Mouse (Mus musculus): ENCODE results near the gene Zfp791. TPM values are rescaled to one million over a fixed set of nuclear protein-coding genes. Genes with fewer than 3 reads are reported as not detected.
"Not testable (repeated sequence)": the region's sequence is repeated elsewhere in the genome, so short reads cannot be mapped to it uniquely, and the experiment has no call there.

Zfp791 gene
- polyA plus RNA-seq, 1 experiment from 2014 or later = 1.2 TPM

DNA sequence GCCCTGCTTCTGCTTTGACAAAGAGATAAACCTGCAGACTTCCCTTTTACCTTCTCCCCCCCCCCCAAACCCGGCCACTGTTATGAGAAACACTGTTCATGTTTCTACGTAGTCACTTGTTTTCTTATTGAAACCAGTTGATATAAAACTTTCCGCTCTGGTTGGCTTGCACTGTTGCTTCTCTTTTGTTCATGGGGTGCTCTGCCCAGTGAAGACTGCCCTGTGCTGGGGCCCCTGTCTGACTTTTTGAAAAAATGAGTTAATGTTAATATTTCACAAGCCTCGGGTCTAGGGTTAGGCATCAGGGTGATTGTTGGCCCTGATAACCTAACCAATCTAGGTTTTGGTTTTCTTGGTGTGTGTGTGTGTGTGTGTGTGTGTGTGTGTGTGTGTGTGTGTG is 40.7 kb downstream of the Zfp791 start:
- H3K9me3 ChIP-seq; H3K27ac ChIP-seq (replicated peaks); H3K4me3 ChIP-seq; H3K27me3 ChIP-seq (replicated peaks); ATAC-seq (ENCODE audit: extremely low read depth, insufficient number of reproducible peaks, low FRiP score, low TSS enrichment); H3K9ac ChIP-seq: not testable (repeated sequence)
- peaks cover 39% of the 10 kb centered on the region for H3K36me3 ChIP-seq
- WGBS = 67% methylated on average over 4 of the region's 4 CpGs
- peak overlapping the region; percentile 94; the same call in 1 of the 2 replicates for H3K4me2 ChIP-seq
- H3K4me1 ChIP-seq = peaks cover 41% of the 10 kb centered on the region

DNA sequence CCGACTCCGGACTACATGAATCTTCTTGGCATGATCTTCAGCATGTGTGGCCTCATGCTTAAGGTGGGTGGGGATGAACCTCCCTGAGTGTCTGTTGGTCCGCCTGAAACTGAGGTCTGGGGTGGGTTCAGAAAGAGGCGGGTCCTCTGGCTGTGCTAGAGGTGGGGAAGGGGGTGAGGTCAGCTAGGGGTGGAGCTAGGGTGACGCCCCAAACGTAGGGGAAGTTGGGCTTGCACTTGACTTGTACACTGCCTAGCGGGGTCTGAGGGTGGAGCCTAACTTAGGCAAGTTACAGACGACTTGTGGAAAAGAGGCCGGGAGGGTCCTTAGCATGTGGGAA is 41.7 kb downstream of the Zfp791 start, which contains the start of gene Wdr83:
TSS of gene Wdr83 (minus strand) at position 91 of the 340 bp plus-strand sequence.
- Histone ChIP-seq H3K4me2 (peak within 1 kb of the TSS; percentile 94), H3K9ac (peak within 1 kb of the TSS; percentile 94), H3K27me3 (replicated peaks) (no peaks in the 10 kb centered on the region), H3K27ac (replicated peaks) (peak within 1 kb of the TSS; percentile 62), H3K36me3 (peaks cover 36% of the 10 kb centered on the region), H3K4me3 (peak within 1 kb of the TSS; percentile 89), H3K9me3 (no peaks in the 10 kb centered on the region), H3K4me1 (peaks cover 41% of the 10 kb centered on the region)
- under 1% methylated on average over 9 of the region's 9 CpGs for WGBS
- peak; percentile 34; the same call in 1 of the 2 replicates for ATAC-seq (ENCODE audit: extremely low read depth, insufficient number of reproducible peaks, low FRiP score, low TSS enrichment)

DNA sequence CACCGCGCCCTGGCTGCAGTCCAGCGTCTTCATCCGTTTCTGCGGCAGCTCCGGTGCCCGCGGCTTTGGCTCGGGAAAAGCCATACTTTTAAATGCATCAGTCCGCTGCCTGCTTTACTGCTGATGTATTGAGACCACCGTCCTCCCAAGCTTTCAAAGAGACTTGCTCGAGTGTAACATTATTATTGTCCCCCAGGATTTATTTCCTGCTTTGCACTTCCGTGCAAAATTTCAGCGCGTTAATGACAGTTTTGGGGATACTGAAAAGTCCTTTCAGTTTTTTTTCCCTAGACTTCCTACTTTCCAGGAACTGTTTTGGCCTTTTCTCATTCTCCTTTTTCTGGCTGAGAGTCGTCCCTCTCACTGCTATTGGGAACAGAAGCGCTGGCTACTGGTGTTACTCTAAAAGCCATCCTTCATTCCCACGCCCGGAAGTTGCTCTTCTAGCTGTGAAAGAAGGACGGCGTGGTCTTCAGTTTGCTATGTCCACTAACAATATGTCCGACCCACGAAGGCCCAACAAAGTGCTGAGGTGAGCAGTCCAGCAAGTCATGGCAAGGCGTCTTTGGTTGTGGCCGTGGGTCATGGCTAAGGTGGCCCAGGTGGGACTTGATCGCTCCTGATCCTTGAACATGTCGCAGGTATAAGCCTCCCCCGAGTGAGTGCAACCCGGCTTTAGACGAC is 42.2 kb downstream of the Zfp791 start, which contains the start of gene Wdr83os:
TSS of gene Wdr83os (plus strand) at position 209 of the 684 bp plus-strand sequence.
- Histone ChIP-seq H3K27me3 (replicated peaks) (no peaks in the 10 kb centered on the region), H3K9me3 (no peaks in the 10 kb centered on the region), H3K27ac (replicated peaks) (peak within 1 kb of the TSS; percentile 62), H3K4me3 (peak within 1 kb of the TSS; percentile 89), H3K9ac (peak within 1 kb of the TSS; percentile 94), H3K36me3 (peaks cover 36% of the 10 kb centered on the region), H3K4me1 (peaks cover 41% of the 10 kb centered on the region), H3K4me2 (peak within 1 kb of the TSS; percentile 94)
- ATAC-seq (ENCODE audit: extremely low read depth, insufficient number of reproducible peaks, low FRiP score, low TSS enrichment) = no peak
- under 1% methylated on average over 29 of the region's 30 CpGs for WGBS

DNA sequence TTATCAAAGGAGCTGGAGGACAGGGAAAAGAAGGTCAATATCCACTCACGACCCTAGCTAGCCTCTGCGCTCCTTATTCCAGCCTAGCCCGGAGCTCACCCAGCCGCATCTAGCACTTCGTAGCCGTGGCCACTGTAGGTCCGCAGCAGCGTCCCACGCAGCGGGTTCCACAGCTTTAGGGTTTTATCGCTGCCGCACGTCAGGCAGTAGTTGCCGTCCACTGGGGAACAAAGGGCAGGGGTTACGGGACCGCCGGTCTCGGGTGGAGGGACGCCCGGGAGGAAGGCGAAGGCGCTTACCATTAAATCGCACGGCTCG is 42.7 kb downstream of the Zfp791 start:
- no peaks in the 10 kb centered on the region for H3K9me3 ChIP-seq
- ATAC-seq (ENCODE audit: extremely low read depth, insufficient number of reproducible peaks, low FRiP score, low TSS enrichment) = no peak
- H3K4me2 ChIP-seq = peak overlapping the region; percentile 94
- WGBS = under 1% methylated on average over 25 of the region's 25 CpGs
- peak overlapping the region; percentile 89 for H3K4me3 ChIP-seq
- H3K27me3 ChIP-seq (replicated peaks) = no peaks in the 10 kb centered on the region
- H3K36me3 ChIP-seq = peaks cover 36% of the 10 kb centered on the region
- peak overlapping the region; percentile 62 for H3K27ac ChIP-seq (replicated peaks)
- H3K4me1 ChIP-seq = peaks cover 41% of the 10 kb centered on the region
- H3K9ac ChIP-seq = peak overlapping the region; percentile 94

DNA sequence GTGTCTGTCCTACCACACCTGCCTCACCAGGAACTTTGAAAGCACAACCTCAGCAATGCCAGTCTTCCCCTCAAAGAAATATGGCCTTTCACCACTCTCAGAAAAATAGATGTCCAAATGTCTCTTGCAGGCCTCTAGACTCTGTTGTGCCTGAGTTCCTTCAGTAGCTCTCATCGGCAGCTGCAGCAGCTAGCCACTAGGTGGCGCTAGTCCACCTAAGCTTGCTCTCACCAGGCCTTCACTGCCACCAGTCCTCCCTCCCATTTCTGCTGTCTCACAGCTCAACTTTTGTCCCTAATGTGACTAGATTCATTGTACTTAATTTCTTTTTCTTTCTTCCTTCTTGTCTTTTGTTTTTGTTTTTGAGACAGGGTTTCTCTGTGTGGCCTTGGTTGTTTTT is 45.9 kb downstream of the Zfp791 start:
- 0% methylated on average over 2 of the region's 2 CpGs for WGBS
- ATAC-seq (ENCODE audit: extremely low read depth, insufficient number of reproducible peaks, low FRiP score, low TSS enrichment) = no peak
- H3K27ac ChIP-seq (replicated peaks) = no peak overlapping the region

GRCm38 (mm10) chr8:85076001-85076400 is 46.9 kb downstream of the Zfp791 start:
- Histone ChIP-seq H3K27ac (replicated peaks) (no peak overlapping the region), H3K4me2 (no peak overlapping the region), H3K9me3 (no peaks in the 10 kb centered on the region), H3K36me3 (peaks cover 59% of the 10 kb centered on the region), H3K27me3 (replicated peaks) (no peaks in the 10 kb centered on the region), H3K4me1 (peaks cover 29% of the 10 kb centered on the region), H3K4me3 (no peak overlapping the region), H3K9ac (no peak overlapping the region)
- no peak for ATAC-seq (ENCODE audit: extremely low read depth, insufficient number of reproducible peaks, low FRiP score, low TSS enrichment)
- WGBS = 65% methylated on average over 9 of the region's 9 CpGs

More for the DNA sequence above, 45.9 kb downstream of the Zfp791 start:
- Histone ChIP-seq H3K4me3 (no peak overlapping the region), H3K4me2 (no peak overlapping the region), H3K36me3 (peaks cover 59% of the 10 kb centered on the region), H3K9ac (no peak overlapping the region), H3K4me1 (peaks cover 34% of the 10 kb centered on the region), H3K9me3 (no peaks in the 10 kb centered on the region), H3K27me3 (replicated peaks) (no peaks in the 10 kb centered on the region)

GRCm38 (mm10) chr8:85074617-85075016 is 48.3 kb downstream of the Zfp791 start:
- ATAC-seq (ENCODE audit: extremely low read depth, insufficient number of reproducible peaks, low FRiP score, low TSS enrichment) = no peak
- Histone ChIP-seq H3K4me3 (no peak overlapping the region), H3K9me3 (no peaks in the 10 kb centered on the region), H3K27ac (replicated peaks) (no peak overlapping the region), H3K4me2 (no peak overlapping the region), H3K36me3 (peaks cover 59% of the 10 kb centered on the region), H3K4me1 (peaks cover 28% of the 10 kb centered on the region), H3K9ac (no peak overlapping the region), H3K27me3 (replicated peaks) (no peaks in the 10 kb centered on the region)
- WGBS = 94% methylated on average over 10 of the region's 10 CpGs

DNA sequence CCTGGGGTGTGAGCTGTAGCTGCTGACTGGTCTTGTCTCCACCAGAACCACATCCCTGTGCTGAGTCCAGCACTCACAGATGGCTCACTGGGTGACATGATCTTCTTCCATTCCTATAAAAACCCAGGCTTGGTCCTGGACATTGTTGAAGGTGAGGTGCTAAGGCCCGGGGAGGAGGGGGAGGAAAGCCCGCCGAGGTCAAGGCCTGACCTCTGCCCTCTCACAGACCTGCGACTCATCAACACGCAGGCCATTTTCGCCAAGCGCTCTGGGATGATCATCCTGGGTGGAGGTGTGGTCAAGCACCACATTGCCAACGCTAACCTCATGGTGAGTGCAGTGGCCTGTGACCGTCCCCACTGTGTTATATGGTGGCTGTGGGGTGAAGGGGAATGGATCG is 48.7 kb downstream of the Zfp791 start:
- H3K9ac ChIP-seq = no peak overlapping the region
- no peaks in the 10 kb centered on the region for H3K27me3 ChIP-seq (replicated peaks)
- H3K4me1 ChIP-seq = peaks cover 24% of the 10 kb centered on the region
- H3K27ac ChIP-seq (replicated peaks) = no peak overlapping the region
- no peak overlapping the region for H3K4me3 ChIP-seq
- 73% methylated on average over 10 of the region's 10 CpGs for WGBS
- H3K4me2 ChIP-seq = no peak overlapping the region
- no peaks in the 10 kb centered on the region for H3K9me3 ChIP-seq
- no peak for ATAC-seq (ENCODE audit: extremely low read depth, insufficient number of reproducible peaks, low FRiP score, low TSS enrichment)
- peaks cover 57% of the 10 kb centered on the region for H3K36me3 ChIP-seq

GRCm38 (mm10) chr8:85073041-85073612 is 49.8 kb downstream of the Zfp791 start:
- no peaks in the 10 kb centered on the region for H3K9me3 ChIP-seq

DNA sequence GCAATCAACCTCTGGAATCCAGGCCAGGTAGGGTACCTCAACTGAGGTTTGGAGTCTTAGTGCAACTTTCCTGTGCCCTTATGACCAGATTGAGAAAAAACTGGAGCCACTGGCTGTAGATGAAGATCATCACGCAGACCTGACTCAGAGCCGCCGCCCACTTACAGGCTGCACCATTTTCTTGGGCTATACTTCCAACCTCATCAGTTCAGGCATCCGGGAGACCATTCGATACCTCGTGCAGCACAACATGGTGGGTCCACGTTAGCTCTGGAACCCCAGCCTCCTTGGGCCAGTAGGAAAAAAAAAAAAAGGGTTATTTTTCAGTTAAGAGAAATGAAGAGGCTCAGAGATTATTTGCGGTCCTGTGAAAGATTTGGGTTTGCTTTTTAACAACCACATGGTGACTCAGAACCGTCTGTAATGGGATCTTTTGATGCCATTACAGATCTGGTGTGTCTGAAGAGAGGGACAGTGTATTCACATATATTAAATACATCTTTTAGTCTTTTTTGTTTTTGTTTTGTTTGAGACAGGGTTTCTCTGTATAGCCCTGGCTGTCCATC is 50.4 kb downstream of the Zfp791 start:
- peaks cover 42% of the 10 kb centered on the region for H3K36me3 ChIP-seq
- WGBS = 33% methylated on average over 9 of the region's 9 CpGs
- H3K4me3 ChIP-seq = peak overlapping the region; percentile 96
- peak overlapping the region; percentile 95 for H3K9ac ChIP-seq
- H3K4me1 ChIP-seq = peaks cover 17% of the 10 kb centered on the region
- peak overlapping the region; percentile 98 for H3K27ac ChIP-seq (replicated peaks)
- H3K9me3 ChIP-seq = no peaks in the 10 kb centered on the region
- peak overlapping the region; percentile 86 for H3K4me2 ChIP-seq
- ATAC-seq (ENCODE audit: extremely low read depth, insufficient number of reproducible peaks, low FRiP score, low TSS enrichment) = no peak
- H3K27me3 ChIP-seq (replicated peaks) = no peaks in the 10 kb centered on the region

More at GRCm38 (mm10) chr8:85073041-85073612, 49.8 kb downstream of the Zfp791 start:
- Histone ChIP-seq H3K9ac (no peak overlapping the region; the same call in 1 of the 2 replicates), H3K27ac (replicated peaks) (no peak overlapping the region), H3K4me2 (peak overlapping the region; percentile 86), H3K4me1 (peaks cover 17% of the 10 kb centered on the region), H3K4me3 (peak overlapping the region; percentile 96; the same call in 1 of the 2 replicates), H3K27me3 (replicated peaks) (no peaks in the 10 kb centered on the region), H3K36me3 (peaks cover 48% of the 10 kb centered on the region)
- 87% methylated on average over 15 of the region's 15 CpGs for WGBS
- ATAC-seq (ENCODE audit: extremely low read depth, insufficient number of reproducible peaks, low FRiP score, low TSS enrichment) = no peak

DNA sequence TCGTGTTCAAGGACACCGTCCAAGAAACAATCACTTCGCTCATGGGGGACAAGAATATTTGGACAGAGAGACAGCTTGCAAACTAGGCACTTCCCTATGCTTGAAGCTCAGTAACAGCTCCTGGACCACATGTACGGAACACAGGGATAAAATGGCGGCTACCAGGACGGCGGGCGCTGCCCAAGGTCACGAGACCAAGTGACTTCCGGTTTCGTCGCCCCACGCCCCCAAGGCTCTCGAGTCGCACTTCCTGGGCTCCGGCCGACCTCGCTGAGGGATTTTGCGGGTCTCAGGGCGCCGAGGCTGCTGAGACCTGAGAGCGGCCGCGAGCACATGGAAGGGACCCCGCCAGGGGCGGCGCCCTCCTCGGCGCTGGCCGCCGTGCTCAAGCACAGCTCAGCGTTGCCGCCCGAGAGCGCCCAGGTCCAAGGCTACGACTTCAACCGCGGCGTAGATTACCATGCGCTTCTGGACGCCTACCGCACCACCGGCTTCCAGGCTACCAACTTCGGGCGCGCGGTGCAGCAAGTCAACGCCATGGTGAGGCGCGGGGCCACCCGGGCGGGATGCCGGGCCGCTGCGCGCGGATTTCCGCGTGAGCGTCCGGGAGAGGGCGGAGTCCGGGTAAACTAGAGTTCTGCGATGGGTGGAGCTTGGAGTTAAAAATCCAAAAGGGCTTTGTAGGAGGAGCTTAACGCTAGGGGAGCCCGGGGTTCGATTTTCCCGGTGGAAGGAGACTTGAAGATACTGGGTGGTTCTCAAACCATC is 51.2 kb downstream of the Zfp791 start, which contains the start of gene Dhps:
TSS of gene Dhps (plus strand) at position 244 of the 768 bp plus-strand sequence.
- peak within 1 kb of the TSS; percentile 95 for H3K9ac ChIP-seq
- peak within 1 kb of the TSS; percentile 86 for H3K4me2 ChIP-seq
- peak within 1 kb of the TSS; percentile 98 for H3K27ac ChIP-seq (replicated peaks)
- no peaks in the 10 kb centered on the region for H3K9me3 ChIP-seq
- peaks cover 40% of the 10 kb centered on the region for H3K36me3 ChIP-seq
- peak within 1 kb of the TSS; percentile 96 for H3K4me3 ChIP-seq
- no peaks in the 10 kb centered on the region for H3K27me3 ChIP-seq (replicated peaks)
- peak; percentile 83 for ATAC-seq (ENCODE audit: extremely low read depth, insufficient number of reproducible peaks, low FRiP score, low TSS enrichment)
- peaks cover 17% of the 10 kb centered on the region for H3K4me1 ChIP-seq
- under 1% methylated on average over 65 of the region's 68 CpGs for WGBS
